Mouse (Mus musculus) forebrain, embryonic 10.5 days (tissue): ENCODE measurements around the gene Kirrel3. TPM values are rescaled to one million over a fixed set of nuclear protein-coding genes. Genes with fewer than 3 reads are reported as not detected.

ENCODE experiments used
- DNase-seq: peaks from one replicate; pipeline ENCODE4 v3.0.0-alpha.2; 2017; ENCODE audit warnings: low spot score; ENCODE audit errors: extremely low spot score
- H3K27ac ChIP-seq: fragments of 300-500 bp; sonication (generic); 2 replicates; pipeline ENCODE4 v1.5.1; 2016; ENCODE audit warnings: mild to moderate bottlenecking
- H3K27me3 ChIP-seq: fragments of 300-500 bp; sonication (generic); 2 replicates; pipeline ENCODE4 v1.6.1; 2016; ENCODE audit warnings: mild to moderate bottlenecking; ENCODE audit not compliant: poor library complexity, severe bottlenecking
- H3K36me3 ChIP-seq: fragments of 300-500 bp; sonication (generic); replicated peaks from 2 replicates; pipeline ENCODE4 v1.6.1; 2016; ENCODE audit warnings: mild to moderate bottlenecking, moderate library complexity
- H3K4me1 ChIP-seq: fragments of 300-500 bp; sonication (generic); 2 replicates; pipeline ENCODE4 v1.6.1; 2016
- H3K4me3 ChIP-seq: fragments of 300-500 bp; sonication (generic); 2 replicates; pipeline ENCODE4 v1.5.1; 2016; ENCODE audit warnings: mild to moderate bottlenecking, moderate library complexity
- H3K9me3 ChIP-seq: fragments of 300-500 bp; sonication (generic); 2 replicates; pipeline ENCODE4 v1.6.1; 2016; ENCODE audit warnings: mild to moderate bottlenecking, moderate library complexity
- WGBS: fragments of 180-500 bp; shearing (Covaris S2); methylation state at CpG from one replicate; pipeline ENCODE4 v1.1.7; 2016; 5-methylcytosine and 5-hydroxymethylcytosine counted together
- polyA plus RNA-seq: library from polyadenylated mRNA; unstranded; fragments of >200 nt; fragmentation: Nextera tagmentation; extraction: Ambion mirVana; gene quantifications from 2 replicates; pipeline ENCODE4 v1.2.1, GENCODE M21; 2016

Kirrel3 gene
- polyA plus RNA-seq, 1 experiment from 2014 or later, result 3.0 TPM

DNA sequence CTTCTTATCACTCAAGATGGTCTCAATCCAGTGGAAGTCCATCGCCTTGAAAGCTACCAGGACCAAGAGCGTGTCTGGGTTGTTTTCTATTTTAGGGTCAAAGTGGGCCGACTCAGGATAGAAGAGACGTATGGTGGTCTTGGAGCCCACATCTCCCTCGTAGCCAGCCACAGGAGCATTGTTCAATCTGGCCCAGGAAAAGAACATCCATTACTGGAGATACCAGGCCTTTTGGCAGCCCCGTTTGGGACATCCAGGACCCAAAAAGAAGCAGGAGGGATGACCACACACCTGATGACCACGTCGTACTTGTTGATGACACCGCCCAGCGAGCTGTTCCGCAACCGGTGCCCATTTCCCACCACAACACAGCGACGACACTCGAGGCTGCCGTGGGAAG lies 567.4 kb downstream of the Kirrel3 start:
- Histone ChIP-seq H3K4me1 (0 out of 2 replicates have a peak, but pooled peaks cover 3% of the 10 kb centered on the region), H3K9me3 (no peaks in the 10 kb centered on the region), H3K4me3 (no peak overlapping the region), H3K27ac (no peak overlapping the region), H3K27me3 (no peaks in the 10 kb centered on the region), H3K36me3 (peaks cover 32% of the 10 kb centered on the region)
- peak; percentile 10 for DNase-seq
- whole genome bisulfite sequencing, result 95% methylated on average over 16 of the region's 16 CpGs

DNA sequence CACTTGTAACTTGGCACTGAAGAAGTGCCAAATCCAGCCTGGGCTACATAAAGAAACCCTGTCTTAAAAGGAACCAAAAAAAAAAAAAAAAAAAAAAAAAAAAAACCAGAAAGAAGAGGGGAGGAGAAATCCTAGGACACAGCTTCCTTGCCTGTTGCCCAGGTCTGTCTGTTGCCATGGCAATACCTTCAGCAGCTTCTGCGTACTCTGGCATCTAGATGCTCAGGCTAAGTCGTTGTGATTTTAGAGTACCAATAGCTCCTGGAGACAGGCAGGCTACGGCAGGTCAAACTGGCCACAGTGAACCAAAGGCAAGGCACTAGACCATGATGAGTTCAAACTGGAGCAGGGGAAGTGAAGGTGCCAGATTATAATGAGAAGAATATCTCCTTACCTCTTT lies 568.0 kb downstream of the Kirrel3 start:
- Histone ChIP-seq H3K27ac (no peak overlapping the region), H3K9me3 (no peaks in the 10 kb centered on the region), H3K36me3 (peaks cover 32% of the 10 kb centered on the region), H3K4me3 (no peak overlapping the region), H3K27me3 (no peaks in the 10 kb centered on the region), H3K4me1 (0 out of 2 replicates have a peak, but pooled peaks cover 3% of the 10 kb centered on the region)
- 87% methylated on average over 3 of the region's 3 CpGs for WGBS
- DNase-seq, result peak; percentile 11

DNA sequence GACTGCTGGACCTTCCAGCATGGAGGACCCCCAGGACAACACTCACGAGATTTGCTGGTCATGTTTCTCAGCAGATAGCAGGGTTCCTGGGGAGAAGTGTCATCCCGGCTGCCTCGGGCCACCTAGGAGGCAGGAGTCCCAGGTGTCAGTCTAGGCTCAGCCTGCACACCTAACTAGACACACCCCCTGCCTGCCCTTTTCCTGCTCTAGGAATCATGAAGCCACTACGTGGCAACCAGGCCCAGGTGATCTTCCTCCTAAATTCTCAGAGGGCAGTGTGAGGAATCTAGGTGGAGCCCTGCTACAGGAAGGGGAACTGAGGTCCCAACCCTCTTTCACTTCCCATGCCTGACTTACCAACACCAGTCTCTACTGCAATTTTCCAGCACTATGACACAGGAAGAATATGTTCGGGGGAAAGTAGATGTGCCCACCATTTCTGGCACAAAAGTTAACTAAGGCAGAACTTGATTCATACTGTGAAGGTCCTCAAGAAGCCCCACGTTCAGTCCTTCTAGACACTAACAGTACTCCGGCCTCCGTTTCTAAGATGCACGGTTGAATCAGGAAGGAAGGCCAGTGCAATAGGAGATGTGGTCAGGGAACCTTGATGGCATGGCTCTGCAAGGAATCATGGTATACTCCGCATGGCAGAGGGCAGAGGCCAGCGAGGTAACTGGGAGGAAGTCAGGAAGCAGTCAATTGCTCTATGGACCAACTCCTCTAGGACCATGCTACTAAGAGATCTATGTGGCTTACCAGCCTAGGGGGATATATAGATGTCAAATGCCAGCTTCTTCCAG lies 570.0 kb downstream of the Kirrel3 start:
- no peak for DNase-seq
- Histone ChIP-seq H3K27ac (no peak overlapping the region), H3K36me3 (peaks cover 27% of the 10 kb centered on the region), H3K4me1 (no peaks in the 10 kb centered on the region), H3K27me3 (no peaks in the 10 kb centered on the region), H3K4me3 (no peak overlapping the region), H3K9me3 (no peaks in the 10 kb centered on the region)
- whole genome bisulfite sequencing, result 94% methylated on average over 11 of the region's 11 CpGs

DNA sequence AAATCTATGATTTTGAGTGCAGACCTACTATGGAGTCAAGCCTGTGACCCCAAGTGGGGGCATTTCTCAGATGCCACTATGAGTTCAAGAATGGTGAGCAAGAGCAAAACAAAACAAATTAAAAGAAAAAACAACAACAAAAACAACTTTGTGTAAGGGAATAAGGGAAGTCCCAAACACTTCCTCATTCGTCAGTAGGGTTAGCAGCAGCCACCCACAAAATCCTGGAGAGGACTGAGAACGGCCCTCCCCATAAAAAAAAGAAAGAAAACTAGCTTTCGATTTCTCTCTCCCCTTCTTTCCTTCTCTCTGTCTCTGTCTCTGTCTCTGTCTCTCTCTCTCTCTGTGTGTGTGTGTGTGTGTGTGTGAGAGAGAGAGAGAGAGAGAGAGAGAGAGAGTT lies 570.9 kb downstream of the Kirrel3 start:
- H3K36me3 ChIP-seq, result peaks cover 23% of the 10 kb centered on the region
- H3K27me3 ChIP-seq, result no peaks in the 10 kb centered on the region
- no peak overlapping the region for H3K27ac ChIP-seq
- 91% methylated on average over 3 of the region's 3 CpGs for WGBS
- no peak for DNase-seq
- H3K4me3 ChIP-seq, result no peak overlapping the region
- H3K9me3 ChIP-seq, result no peaks in the 10 kb centered on the region
- H3K4me1 ChIP-seq, result peaks cover 5% of the 10 kb centered on the region

DNA sequence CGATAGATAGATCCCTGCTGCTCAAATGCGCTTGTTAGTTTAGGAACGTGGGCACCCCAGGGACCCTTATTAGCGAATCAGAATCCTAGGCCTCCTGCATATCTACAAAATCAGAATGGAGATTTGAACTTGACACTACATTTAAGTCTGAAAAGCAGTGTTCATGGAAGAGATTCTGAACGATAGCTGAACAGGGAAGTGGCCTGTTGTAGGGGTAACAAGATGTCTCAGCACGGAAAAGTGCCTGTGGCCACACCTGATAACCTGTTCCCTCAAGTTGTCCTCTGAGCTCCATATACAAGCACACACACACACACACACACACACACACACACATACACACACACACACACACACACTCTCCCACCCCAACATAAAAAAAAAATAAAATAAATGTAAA lies 571.9 kb downstream of the Kirrel3 start:
- 93% methylated on average over 6 of the region's 6 CpGs for WGBS
- no peaks in the 10 kb centered on the region for H3K27me3 ChIP-seq
- no peak overlapping the region for H3K27ac ChIP-seq
- H3K4me3 ChIP-seq, result no peak overlapping the region
- no peaks in the 10 kb centered on the region for H3K9me3 ChIP-seq
- DNase-seq, result no peak
- peaks cover 6% of the 10 kb centered on the region for H3K4me1 ChIP-seq
- peaks cover 16% of the 10 kb centered on the region for H3K36me3 ChIP-seq

DNA sequence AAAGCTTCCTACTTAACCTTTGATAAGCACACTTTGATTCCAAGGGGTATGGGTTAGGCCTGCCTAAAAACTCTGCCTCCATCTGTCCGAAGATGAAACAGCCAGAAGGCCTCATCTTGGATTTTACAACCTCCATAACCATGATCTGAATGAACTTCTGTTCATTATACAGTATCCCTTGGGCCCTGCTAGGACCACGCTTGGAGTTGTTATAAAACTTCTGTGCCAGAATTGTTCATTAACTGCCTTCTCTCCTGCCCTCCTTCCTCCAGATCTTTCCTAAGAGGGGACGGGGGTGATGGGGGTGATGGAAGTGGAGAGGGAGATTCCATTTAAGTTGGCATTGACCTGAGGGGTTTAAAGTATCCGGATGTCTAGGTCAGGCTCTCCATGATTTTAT lies 572.5 kb downstream of the Kirrel3 start:
- WGBS, result 96% methylated on average over 4 of the region's 4 CpGs

DNA sequence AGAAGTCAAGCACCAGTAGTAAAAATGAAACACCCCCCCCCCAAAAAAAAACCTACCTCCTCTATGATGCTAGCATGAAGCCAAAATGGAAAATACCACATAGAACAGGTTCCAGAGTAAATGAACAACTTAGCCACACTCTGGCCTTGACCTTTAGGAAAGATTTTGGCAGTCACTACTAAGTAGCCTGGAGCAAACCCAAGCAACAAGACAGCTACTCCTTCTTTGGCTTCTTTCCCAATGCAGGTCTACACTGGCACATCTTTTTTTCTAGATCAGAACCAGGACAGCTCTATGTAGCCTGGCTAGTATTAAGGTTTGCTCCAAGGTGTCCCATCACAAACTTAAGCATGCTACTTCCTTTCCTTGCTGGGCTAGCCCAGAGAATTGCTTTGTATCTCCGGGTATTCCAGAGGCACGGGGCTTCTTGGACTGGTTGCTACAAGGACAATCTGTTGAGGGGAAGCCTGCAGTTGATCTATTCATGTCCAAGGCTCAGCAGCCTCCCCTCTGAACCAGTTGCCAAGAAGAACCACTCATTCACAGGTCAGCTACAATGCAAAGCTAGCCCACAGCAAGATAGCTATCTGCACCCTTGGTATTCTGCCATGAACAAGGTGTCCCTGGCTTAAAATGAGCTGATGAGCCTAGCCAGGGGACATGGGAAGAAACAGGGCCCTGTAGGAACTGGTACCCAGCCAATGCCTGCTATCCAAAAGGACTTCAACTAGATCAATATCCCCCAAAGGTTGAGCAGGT lies 573.1 kb downstream of the Kirrel3 start:
- no peak overlapping the region for H3K4me3 ChIP-seq
- H3K4me1 ChIP-seq, result peaks cover 6% of the 10 kb centered on the region
- peaks cover 6% of the 10 kb centered on the region; the same call in 1 of the 2 replicates for H3K36me3 ChIP-seq
- no peak for DNase-seq
- WGBS, result 90% methylated on average over 2 of the region's 2 CpGs
- no peaks in the 10 kb centered on the region for H3K27me3 ChIP-seq
- no peak overlapping the region for H3K27ac ChIP-seq
- H3K9me3 ChIP-seq, result no peaks in the 10 kb centered on the region

More for the DNA sequence above, 572.5 kb downstream of the Kirrel3 start:
- DNase-seq, result no peak
- Histone ChIP-seq H3K9me3 (no peaks in the 10 kb centered on the region), H3K27me3 (no peaks in the 10 kb centered on the region), H3K4me3 (no peak overlapping the region), H3K27ac (no peak overlapping the region), H3K4me1 (peaks cover 6% of the 10 kb centered on the region), H3K36me3 (peaks cover 10% of the 10 kb centered on the region)

DNA sequence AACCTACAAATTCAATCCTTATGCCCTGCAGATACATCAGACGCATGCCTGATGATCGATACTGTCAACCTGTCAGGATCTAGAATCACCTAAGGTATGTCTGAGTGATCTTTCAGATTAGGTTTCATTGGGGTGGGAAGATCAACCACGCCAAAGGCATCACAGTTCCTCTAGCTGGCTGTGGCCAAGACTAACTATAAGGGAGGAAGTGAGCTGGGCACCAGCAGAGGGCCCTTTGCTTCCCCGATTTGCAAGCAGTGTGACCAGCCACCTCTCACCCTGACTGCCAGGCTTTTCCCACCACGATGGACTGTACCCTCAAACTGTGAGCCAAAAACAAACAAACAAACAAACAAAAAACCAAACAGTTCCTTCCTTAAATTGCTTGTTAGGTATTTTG lies 574.2 kb downstream of the Kirrel3 start:
- Histone ChIP-seq H3K27ac (no peak overlapping the region), H3K9me3 (no peaks in the 10 kb centered on the region), H3K4me1 (peaks cover 6% of the 10 kb centered on the region), H3K27me3 (no peaks in the 10 kb centered on the region), H3K36me3 (no peaks in the 10 kb centered on the region), H3K4me3 (no peak overlapping the region)
- no peak for DNase-seq
- WGBS, result 89% methylated on average over 5 of the region's 5 CpGs

DNA sequence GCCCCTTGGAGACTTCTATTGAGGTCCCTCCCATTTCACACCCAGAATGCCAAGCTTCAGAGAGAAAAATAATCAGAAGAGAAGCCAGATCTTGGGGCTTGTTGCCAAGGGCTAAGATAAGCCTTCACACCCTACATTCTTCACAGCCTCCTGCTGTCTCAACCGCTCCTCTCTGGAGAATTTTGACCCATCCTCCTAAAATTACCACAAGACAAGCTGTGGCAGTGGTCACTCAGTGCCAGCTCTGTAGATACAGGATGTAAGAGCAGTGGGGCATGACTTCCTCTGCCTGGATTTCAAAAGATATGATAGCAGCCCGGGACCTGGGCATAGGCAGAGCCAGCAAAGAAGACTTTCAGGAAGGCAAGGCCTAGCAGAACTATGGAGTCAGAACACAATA lies 575.8 kb downstream of the Kirrel3 start:
- WGBS, result 90% methylated on average over 2 of the region's 2 CpGs
- Histone ChIP-seq H3K9me3 (no peaks in the 10 kb centered on the region), H3K36me3 (no peaks in the 10 kb centered on the region), H3K4me1 (peaks cover 6% of the 10 kb centered on the region), H3K27me3 (no peaks in the 10 kb centered on the region), H3K4me3 (no peak overlapping the region), H3K27ac (no peak overlapping the region)
- DNase-seq, result peak; percentile 7
